25 mouse cellular contexts compared by ENCODE assay signal in genomic region chr2:11555316-11555715, GRCm38 (mm10).
"Had no signal": no experiment of that assay in that cellular context is flagged by ENCODE, and none has a peak within 500 bp of the region (broad histone marks: within the 10 kb centered on the region; RNA-seq: fewer than 3 reads in every experiment).

No protein-coding gene starts in this region.

- H3K4me2 ChIP-seq: heart, embryonic 11.5 days; hindbrain, embryonic 12.5 days; hindbrain, embryonic 14.5 days; intestine, embryonic 15.5 days; limb, embryonic 12.5 days; liver, embryonic 11.5 days had no signal

- H3K27ac ChIP-seq: gastrocnemius, adult 2 months; heart, adult 2 months; hindbrain, embryonic 10.5 days; hindbrain, embryonic 12.5 days; hindbrain, embryonic 14.5 days; intestine, embryonic 15.5 days; layer of hippocampus, adult 2 months; left cerebral cortex, adult 2 months; limb, embryonic 10.5 days; limb, embryonic 12.5 days had no signal

- H3K9ac ChIP-seq: hindbrain, embryonic 12.5 days; hindbrain, embryonic 14.5 days; intestine, embryonic 15.5 days; limb, embryonic 12.5 days had no signal

- H3K36me3 ChIP-seq: hindbrain, embryonic 10.5 days; hindbrain, embryonic 12.5 days; intestine, embryonic 15.5 days; limb, embryonic 10.5 days; limb, embryonic 12.5 days had no signal

- H3K9me3 ChIP-seq: hindbrain, embryonic 10.5 days; hindbrain, embryonic 12.5 days; intestine, embryonic 15.5 days; limb, embryonic 10.5 days; limb, embryonic 12.5 days had no signal

- ATAC-seq: hindbrain, embryonic 16.5 days; inflammation-experienced regulatory T-cells, adult 6 months; intestine, embryonic 15.5 days; intestine, postnatal 0 days had no signal

- DNase-seq: gastrocnemius, adult 2 months; gastrocnemius, postnatal 10 days; gastrocnemius, postnatal 25 days; heart, adult 2 months; heart, postnatal 10 days; heart, postnatal 4 days; kidney, adult 18-20 months; kidney, adult 8-10 months; kidney, postnatal 10 days; kidney, postnatal 25 days; kidney, postnatal 4 days; liver had no signal

- H3K4me3 ChIP-seq: gastrocnemius, adult 2 months; heart, adult 2 months; hindbrain, embryonic 10.5 days; hindbrain, embryonic 12.5 days; intestine, embryonic 15.5 days; layer of hippocampus, adult 2 months; left cerebral cortex, adult 2 months; limb, embryonic 10.5 days; limb, embryonic 12.5 days had no signal
